Mouse (Mus musculus) ovary, postnatal 36 days (tissue): Measurements from ENCODE around the gene Zfp503.

Experiments
- DNase-seq: peaks from one replicate; pipeline ENCODE4 v3.0.0; 2022; ENCODE audit warnings: low spot score, mixed read lengths

The Zfp503 gene

DNA sequence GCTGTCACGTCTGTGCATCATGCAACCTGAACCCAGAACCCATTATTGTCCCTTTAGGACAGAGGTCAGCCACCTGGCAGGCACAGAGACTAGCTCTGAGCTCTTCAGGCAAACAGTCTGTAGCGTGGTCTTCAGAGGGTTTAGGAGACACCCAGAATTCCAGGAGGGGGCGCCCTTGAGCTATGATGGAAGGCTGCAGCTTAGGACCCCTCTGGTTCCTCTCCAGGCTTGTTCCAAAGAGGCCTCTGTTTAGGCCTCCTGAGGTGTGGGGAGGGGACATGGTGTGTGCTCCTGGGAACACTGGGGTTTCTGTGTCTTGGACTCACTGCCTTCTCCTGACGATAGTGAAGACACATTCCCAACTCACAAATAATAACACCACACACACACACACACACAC is 20.4 kb downstream of the Zfp503 start:
- peak; percentile 75 for DNase-seq

DNA sequence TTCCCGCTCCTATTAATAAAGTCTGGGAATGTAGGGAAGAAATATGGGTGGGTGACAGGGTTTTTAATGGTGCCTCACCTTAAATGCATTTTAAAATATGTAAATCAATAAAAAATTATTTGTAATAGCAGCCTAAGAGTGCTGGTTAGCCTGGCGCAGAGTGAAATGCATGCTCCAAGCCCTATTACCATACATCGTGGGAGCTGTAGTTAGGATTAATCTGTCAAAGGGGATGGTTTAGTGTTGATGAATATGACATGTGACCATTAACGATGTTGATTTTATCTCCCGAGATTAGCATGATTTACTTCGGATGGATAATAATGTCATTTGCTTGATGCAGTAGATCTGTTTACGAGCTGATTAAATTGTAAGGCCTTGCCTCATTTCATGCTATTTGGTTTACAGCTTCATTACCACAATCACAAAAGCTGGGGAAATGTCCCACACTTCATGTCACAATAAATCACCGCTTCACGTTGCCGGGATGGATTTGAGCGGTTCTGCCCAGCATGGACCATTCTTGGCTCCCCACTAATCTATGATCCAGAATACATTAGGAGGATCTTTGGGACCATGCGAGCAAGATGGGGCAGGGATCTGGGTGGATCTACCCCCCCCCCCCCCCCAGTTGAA is 21.9 kb downstream of the Zfp503 start:
- DNase-seq = no peak

DNA sequence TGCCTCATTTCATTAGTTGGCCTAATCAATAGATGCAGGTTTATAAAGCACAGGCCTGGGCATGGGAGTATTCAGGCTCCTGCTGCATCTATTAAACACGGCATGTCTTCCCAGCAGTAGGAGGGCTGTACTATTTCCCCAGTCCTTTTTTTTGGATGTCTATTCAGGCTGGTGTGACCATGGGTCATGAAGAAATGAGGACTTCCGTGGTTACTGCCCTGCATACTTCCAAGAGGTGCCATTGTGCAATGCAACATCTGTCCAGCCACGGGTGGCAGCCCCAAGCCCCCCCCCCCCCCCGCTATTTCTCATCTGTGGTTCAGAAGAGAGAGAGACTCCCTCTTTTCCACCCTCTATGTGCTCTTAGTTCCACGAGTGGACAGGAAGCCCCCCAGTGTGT is 23.1 kb downstream of the Zfp503 start:
- no peak for DNase-seq

DNA sequence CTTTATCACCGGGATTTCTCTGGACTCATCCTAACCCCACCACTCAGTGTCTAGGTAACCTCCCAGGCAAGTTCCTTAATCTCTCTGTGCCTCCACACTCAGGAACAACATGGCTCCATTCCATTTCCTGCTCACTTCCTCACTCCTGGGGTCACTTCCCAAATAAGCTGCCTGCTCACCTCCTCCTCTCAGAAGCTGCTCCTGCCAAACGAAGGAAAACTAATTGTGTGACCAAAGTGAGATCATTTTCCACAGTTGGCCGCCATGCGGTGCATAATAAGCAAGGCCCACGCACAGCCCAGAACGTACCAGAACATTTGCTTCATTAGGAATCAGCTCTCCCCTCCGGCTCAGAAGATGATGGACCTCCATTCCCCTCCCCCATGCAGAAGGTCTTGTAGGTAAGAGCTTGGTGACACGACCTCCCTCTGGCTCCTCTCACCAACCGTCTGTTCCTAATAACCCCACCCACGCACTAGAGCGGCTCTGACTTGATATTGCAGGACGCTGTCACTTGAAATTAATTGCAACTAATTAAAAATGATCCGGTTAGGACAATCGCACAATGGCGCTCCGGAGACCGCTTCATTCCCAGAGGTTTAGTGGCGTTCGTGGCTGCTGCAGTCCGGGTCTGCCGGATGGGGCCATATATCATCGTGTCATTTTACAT is 26.9 kb downstream of the Zfp503 start:
- no peak for DNase-seq

DNA sequence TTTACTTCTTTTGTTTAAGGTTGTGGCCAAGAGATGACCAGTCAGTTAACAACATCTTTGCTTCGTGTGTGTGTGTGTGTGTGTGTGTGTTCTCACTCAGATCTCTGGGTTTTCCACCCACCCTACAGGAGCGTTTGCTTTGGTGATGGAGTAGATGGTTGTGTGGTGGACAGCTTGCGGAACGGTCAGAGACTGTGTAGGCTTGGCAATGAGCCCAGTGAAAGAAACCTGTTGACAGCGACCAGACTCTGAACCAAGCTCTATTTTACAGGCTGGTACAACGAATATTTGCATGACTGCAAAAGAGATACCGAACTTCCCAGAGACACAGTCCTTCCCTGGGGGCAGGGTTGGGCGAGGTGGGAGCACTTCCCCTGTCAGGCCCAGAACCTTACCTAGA is 30.2 kb downstream of the Zfp503 start:
- DNase-seq = no peak

DNA sequence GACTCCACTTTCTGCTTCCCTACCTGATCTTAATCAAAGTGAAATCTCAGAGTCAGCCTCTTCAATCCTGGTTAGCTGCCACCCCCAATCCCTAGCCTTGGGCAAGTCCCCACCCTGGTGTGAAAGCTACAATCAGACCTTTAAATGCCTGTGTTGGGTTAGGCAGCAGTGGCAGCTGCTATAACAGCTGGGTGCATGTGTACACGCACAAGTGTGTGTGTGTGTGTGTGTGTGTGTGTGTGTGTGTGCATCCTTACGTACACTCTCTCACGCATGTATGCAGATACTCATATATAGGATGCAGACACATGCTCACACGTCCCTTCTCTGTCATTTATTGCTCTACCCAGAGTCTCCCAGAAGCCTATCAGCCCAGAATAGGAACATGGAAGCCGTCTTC is 30.8 kb downstream of the Zfp503 start:
- DNase-seq = no peak

DNA sequence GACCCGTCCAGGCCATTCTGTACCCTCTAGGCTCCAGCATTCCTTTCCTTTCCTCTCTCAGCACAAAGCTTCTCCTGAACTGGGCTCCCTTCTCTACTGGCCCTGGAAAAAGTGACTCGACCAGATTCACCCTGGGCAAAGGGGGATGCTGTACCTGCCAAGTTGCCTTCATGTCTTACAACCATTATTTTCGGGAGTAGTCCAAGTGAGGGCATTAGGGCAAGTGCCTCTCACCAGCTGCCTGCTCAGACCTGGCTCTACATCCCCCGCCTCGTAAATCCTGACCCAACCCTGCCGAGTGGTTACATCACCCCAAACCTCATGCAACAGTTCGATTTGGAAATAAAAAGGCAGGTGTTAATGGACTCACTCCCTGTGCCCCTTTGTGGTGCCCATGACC is 36.9 kb downstream of the Zfp503 start:
- DNase-seq = no peak

DNA sequence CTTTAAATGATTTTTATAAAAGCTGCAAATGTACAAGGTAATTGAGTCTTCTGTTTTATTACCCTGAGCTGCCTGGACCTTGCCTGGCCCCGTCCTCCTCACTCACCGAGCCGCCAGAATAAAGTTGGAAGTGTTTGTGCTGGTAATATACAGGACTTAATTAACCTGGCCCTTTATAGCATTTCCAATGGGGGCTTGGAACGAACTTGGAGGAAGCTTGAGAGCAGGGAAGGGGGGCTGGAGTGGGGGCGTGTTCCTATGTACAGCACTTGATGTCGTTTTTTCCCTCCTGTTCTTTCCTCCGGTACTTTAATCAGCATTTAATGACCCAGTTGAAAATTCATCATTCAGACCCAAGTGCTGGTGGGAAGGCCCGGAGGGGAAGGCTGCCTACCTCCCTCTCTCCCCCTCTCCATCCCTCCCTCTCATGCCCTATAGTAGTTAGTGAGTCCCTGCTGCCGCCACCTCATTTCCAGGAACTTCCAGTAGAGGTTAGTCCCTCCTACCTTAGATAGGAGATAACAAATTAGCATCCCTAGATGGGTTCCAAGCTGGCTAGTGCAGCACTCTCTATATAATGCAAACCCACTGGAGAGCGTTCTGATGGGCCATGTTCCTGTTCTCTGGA is 37.4 kb downstream of the Zfp503 start:
- DNase-seq = no peak

DNA sequence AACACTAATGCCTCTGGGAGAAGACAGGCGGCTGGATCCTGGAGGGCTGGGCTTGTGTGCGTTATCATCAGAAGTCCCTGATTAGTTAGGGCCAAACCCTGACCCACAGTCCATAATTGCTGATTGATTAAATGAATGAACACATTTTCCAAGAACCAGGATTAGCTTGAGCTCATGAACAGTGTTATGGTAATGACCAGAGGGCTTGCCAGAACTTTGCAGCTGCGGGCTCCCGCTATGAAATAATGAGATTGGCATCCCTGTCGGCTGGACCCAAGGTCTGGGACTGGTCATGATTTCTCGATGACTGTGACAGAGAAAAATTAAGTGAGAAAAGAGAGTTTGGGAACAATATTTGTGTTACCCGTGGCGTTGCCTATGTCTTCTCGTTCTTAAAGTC is 44.5 kb downstream of the Zfp503 start:
- DNase-seq = no peak

DNA sequence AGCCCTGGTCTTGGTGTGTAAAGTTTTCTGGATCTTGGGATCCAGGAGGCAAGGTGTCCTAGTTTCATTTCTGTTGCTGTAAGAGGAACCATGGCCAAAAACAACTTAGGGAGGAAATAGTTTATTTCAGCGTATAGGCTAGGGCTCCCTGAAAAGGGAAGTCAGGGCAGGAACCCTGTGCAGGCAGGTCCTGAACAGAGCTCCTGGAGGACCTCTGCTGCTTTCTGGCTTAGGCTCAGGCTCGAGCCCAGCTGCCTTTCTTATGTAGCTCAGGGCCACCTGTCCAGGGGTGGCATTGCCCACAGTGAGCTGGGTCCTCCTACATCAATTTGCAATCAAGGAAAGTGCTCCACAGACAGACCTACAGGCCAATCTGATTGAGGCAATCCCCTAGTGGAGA is 47.8 kb downstream of the Zfp503 start:
- DNase-seq = no peak

DNA sequence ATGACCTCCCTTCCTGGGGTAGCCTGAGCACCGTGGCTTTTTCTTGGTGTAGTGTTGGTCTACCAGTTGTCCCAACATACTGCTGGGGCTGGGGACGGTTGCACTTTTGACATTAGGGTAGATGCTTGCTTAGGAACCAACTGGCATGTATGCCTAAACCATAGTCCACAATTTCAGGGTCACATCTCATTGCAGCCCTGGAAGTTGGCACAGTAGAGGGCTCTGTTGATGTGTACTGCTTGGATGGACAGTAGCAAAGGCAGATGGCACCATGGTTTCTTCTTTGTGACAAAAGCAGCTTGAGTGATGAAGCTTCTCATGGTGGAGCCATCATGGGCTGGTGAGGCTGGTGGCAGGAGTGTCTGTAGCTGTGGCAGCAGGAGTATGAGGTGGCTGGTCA is 52.3 kb downstream of the Zfp503 start:
- no peak for DNase-seq

DNA sequence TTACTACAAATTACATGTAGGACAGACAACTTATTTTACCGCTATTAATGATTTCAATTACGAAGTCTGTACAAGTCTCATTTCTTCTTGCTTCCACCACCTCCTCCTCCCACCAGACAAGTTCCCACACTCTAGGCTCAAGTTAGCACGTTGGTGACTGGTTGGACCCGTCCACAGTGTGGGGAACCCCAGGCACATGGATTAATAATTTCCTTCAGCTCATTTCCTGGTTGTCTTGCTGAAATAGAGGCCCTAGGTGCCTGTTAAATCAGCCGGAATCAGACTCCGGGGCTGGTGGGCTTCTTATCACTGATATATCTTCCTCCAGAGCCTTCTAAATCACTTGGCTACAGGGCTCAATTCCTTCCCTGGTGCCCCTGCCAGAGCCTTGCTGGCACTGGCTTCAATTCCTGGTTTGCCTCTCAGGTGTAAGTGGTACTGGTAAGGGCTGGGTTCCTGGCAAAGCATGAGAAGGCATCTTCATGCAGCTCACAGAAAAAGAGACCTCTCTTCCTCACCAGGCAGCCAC is 53.2 kb downstream of the Zfp503 start:
- no peak for DNase-seq
